Mouse (Mus musculus) lung, postnatal 0 days (tissue): Measurements from ENCODE around the gene Mdga1.

Source experiments
- CTCF ChIP-seq: IDR thresholded peaks from 2 replicates; pipeline ENCODE4 v1.5.1; 2016; ENCODE audit warnings: antibody characterized with exemption, mild to moderate bottlenecking
- EP300 ChIP-seq: IDR thresholded peaks from 2 replicates; pipeline ENCODE4 v1.6.1; 2016; ENCODE audit warnings: antibody characterized with exemption, mild to moderate bottlenecking, control low read depth

- no peak for TF ChIP-seq EP300
- no peak for TF ChIP-seq CTCF
Measured at GRCm38 (mm10) chr17:29983190-29983589, 13.3 kb upstream of the Mdga1 start.
